9 mouse cellular contexts compared by ENCODE assay signal in the genomic region with DNA sequence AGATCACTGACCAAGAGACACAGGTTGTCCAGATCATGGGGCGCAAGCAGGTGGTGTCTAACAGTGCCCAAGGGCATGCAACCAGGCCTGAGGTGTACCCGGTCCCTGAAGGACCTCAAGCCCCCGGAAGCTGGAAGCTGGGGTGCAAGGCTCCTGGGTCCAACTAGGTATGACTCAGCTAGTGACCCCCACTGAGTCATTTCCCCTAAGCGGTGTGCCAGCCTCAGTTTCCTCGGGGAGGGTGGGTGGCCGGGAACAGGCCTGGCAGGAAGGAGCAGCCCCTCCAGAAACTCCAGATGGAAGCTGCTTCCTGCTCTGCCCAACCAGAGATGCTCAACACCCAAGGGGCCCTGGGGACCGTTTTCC. TPM values are rescaled to one million over a fixed set of nuclear protein-coding genes. Genes with fewer than 3 reads are reported as not detected.
A peak's percentile ranks its signal among the peaks of the same experiment; 100 is the strongest.
DNase-seq lines count a peak whose midpoint lies in the region; ATAC-seq and TF ChIP-seq lines count a peak whose summit lies in the region.
"Had no signal": no experiment of that assay in that cellular context is flagged by ENCODE, and none has a peak within 500 bp of the region (broad histone marks: within the 10 kb centered on the region; RNA-seq: fewer than 3 reads in every experiment).

No protein-coding gene starts in this region.

- H3K27ac ChIP-seq in heart, embryonic 10.5 days, result peak overlapping the region; percentile 74
- no peak overlapping the region for H3K27ac ChIP-seq in midbrain, embryonic 13.5 days
- H3K27ac ChIP-seq in midbrain, postnatal 0 days (ENCODE audit: low read depth, low read length), result no peak overlapping the region
- H3K27ac ChIP-seq in intestine, postnatal 0 days (ENCODE audit: low read depth, low read length), result no peak overlapping the region
- no peak overlapping the region for H3K27ac ChIP-seq in stomach, embryonic 14.5 days (ENCODE audit: low read length)
- H3K27ac ChIP-seq in forebrain, embryonic 12.5 days, result no peak overlapping the region

- no peak for ATAC-seq in midbrain, embryonic 13.5 days
- no peak for ATAC-seq in midbrain, postnatal 0 days (ENCODE audit: low FRiP score)
- ATAC-seq in intestine, postnatal 0 days, result no peak
- no peak for ATAC-seq in stomach, embryonic 14.5 days (ENCODE audit: insufficient number of reproducible peaks, insufficient read depth, low FRiP score, low read depth)
- ATAC-seq in forebrain, embryonic 12.5 days (ENCODE audit: low FRiP score), result no peak

- H3K27me3 ChIP-seq in heart, embryonic 10.5 days (ENCODE audit: insufficient read depth, poor library complexity, severe bottlenecking), result peaks cover 14% of the 10 kb centered on the region
- H3K27me3 ChIP-seq in midbrain, embryonic 13.5 days, result peaks cover 60% of the 10 kb centered on the region
- peaks cover 18% of the 10 kb centered on the region for H3K27me3 ChIP-seq in midbrain, postnatal 0 days (ENCODE audit: insufficient read depth, low read length)
- H3K27me3 ChIP-seq in intestine, postnatal 0 days (replicated peaks; ENCODE audit: control insufficient read depth, insufficient read depth, low read length), result no peaks in the 10 kb centered on the region
- H3K27me3 ChIP-seq in stomach, embryonic 14.5 days (ENCODE audit: control insufficient read depth, insufficient read depth, low read length), result no peaks in the 10 kb centered on the region
- peaks cover 72% of the 10 kb centered on the region for H3K27me3 ChIP-seq in forebrain, embryonic 12.5 days

- H3K9ac ChIP-seq in midbrain, embryonic 13.5 days (replicated peaks), result no peak overlapping the region
- H3K9ac ChIP-seq in midbrain, postnatal 0 days (replicated peaks; ENCODE audit: low read length, poor library complexity, severe bottlenecking), result no peak overlapping the region
- H3K9ac ChIP-seq in intestine, postnatal 0 days (ENCODE audit: low read depth, low read length), result no peak overlapping the region
- H3K9ac ChIP-seq in stomach, embryonic 14.5 days (replicated peaks; ENCODE audit: low read depth, low read length), result no peak overlapping the region
- no peak overlapping the region for H3K9ac ChIP-seq in forebrain, embryonic 12.5 days

- WGBS in heart, embryonic 10.5 days, result 63% methylated on average over 7 of the region's 7 CpGs
- 82% methylated on average over 7 of the region's 7 CpGs for WGBS in midbrain, embryonic 13.5 days
- 83% methylated on average over 7 of the region's 7 CpGs for WGBS in midbrain, postnatal 0 days
- WGBS in intestine, postnatal 0 days, result 63% methylated on average over 7 of the region's 7 CpGs
- WGBS in stomach, embryonic 14.5 days, result 78% methylated on average over 7 of the region's 7 CpGs
- 81% methylated on average over 7 of the region's 7 CpGs for WGBS in forebrain, embryonic 12.5 days

- H3K36me3 ChIP-seq in heart, embryonic 10.5 days, result 0 out of 2 replicates have a peak, but pooled peaks cover 8% of the 10 kb centered on the region
- H3K36me3 ChIP-seq in midbrain, embryonic 13.5 days, result no peaks in the 10 kb centered on the region
- no peaks in the 10 kb centered on the region for H3K36me3 ChIP-seq in midbrain, postnatal 0 days (ENCODE audit: insufficient read depth, low read length)
- H3K36me3 ChIP-seq in intestine, postnatal 0 days (ENCODE audit: control insufficient read depth, insufficient read depth), result no peaks in the 10 kb centered on the region
- no peaks in the 10 kb centered on the region for H3K36me3 ChIP-seq in stomach, embryonic 14.5 days (ENCODE audit: control insufficient read depth, insufficient read depth, low read length)
- H3K36me3 ChIP-seq in forebrain, embryonic 12.5 days (replicated peaks), result no peaks in the 10 kb centered on the region

- TF ChIP-seq CTCF in midbrain, postnatal 0 days (IDR thresholded peaks at IDR 0.05), result no peak
- no peak for TF ChIP-seq CTCF in intestine, postnatal 0 days (IDR thresholded peaks at IDR 0.05; ENCODE audit: low read depth)

- DNase-seq in heart, embryonic 10.5 days (ENCODE audit: low spot score), result no peak
- DNase-seq in heart, adult 18-20 months, result no peak
- no peak for DNase-seq in midbrain, postnatal 0 days (ENCODE audit: low spot score)
- DNase-seq in adrenal gland, adult (ENCODE audit: inconsistent age in 2 of 2, low spot score in 1 of 2), result no peak
- DNase-seq: right cerebral cortex, adult 18-20 months had no signal

- H3K4me1 ChIP-seq in heart, embryonic 10.5 days, result peaks cover 81% of the 10 kb centered on the region
- H3K4me1 ChIP-seq in midbrain, embryonic 13.5 days (replicated peaks), result peaks cover 54% of the 10 kb centered on the region
- peaks cover 14% of the 10 kb centered on the region for H3K4me1 ChIP-seq in midbrain, postnatal 0 days (ENCODE audit: insufficient read depth, low read length)
- peaks cover 6% of the 10 kb centered on the region for H3K4me1 ChIP-seq in intestine, postnatal 0 days (replicated peaks; ENCODE audit: control insufficient read depth, insufficient read depth, low read length)
- H3K4me1 ChIP-seq in stomach, embryonic 14.5 days (ENCODE audit: control insufficient read depth, insufficient read depth, low read length), result peaks cover 43% of the 10 kb centered on the region
- peaks cover 66% of the 10 kb centered on the region for H3K4me1 ChIP-seq in forebrain, embryonic 12.5 days

- H3K9me3 ChIP-seq in heart, embryonic 10.5 days, result no peaks in the 10 kb centered on the region
- no peaks in the 10 kb centered on the region for H3K9me3 ChIP-seq in midbrain, embryonic 13.5 days
- no peaks in the 10 kb centered on the region for H3K9me3 ChIP-seq in midbrain, postnatal 0 days (ENCODE audit: low read length)
- H3K9me3 ChIP-seq in intestine, postnatal 0 days (ENCODE audit: control insufficient read depth), result no peaks in the 10 kb centered on the region
- no peaks in the 10 kb centered on the region for H3K9me3 ChIP-seq in stomach, embryonic 14.5 days (ENCODE audit: control insufficient read depth, low read depth, low read length)
- H3K9me3 ChIP-seq in forebrain, embryonic 12.5 days, result no peaks in the 10 kb centered on the region

- peak overlapping the region; percentile 91 for H3K4me3 ChIP-seq in heart, embryonic 10.5 days
- H3K4me3 ChIP-seq in midbrain, embryonic 13.5 days (replicated peaks), result 0 out of 2 replicates have a peak overlapping the region, but pooled peaks have one; percentile 2
- H3K4me3 ChIP-seq in midbrain, postnatal 0 days (ENCODE audit: low read depth, low read length), result no peak overlapping the region
- no peak overlapping the region for H3K4me3 ChIP-seq in intestine, postnatal 0 days (ENCODE audit: low read depth, low read length)
- peak overlapping the region; percentile 84; the same call in 1 of the 2 replicates for H3K4me3 ChIP-seq in stomach, embryonic 14.5 days (ENCODE audit: low read depth, low read length)
- H3K4me3 ChIP-seq in forebrain, embryonic 12.5 days (replicated peaks), result no peak overlapping the region

- H3K4me2 ChIP-seq in midbrain, embryonic 13.5 days (replicated peaks), result no peak overlapping the region
- H3K4me2 ChIP-seq in midbrain, postnatal 0 days (ENCODE audit: low read depth, low read length, poor library complexity, severe bottlenecking), result no peak overlapping the region
- H3K4me2 ChIP-seq in intestine, postnatal 0 days (replicated peaks; ENCODE audit: low read depth), result peak overlapping the region; percentile 92
- peak overlapping the region; percentile 88 for H3K4me2 ChIP-seq in stomach, embryonic 14.5 days (replicated peaks; ENCODE audit: low read depth, low read length)
- H3K4me2 ChIP-seq in forebrain, embryonic 12.5 days, result no peak overlapping the region

RNA-seq across cellular contexts. Expression of gene Sh2b3, which starts 3.2 kb away (rescaled TPM):
- 15.3 and 18.2 TPM in 2 replicates for polyA plus RNA-seq in heart, embryonic 10.5 days (2016; fragmentation: Nextera tagmentation; extraction: Ambion mirVana)
- total RNA-seq in heart, adult 18-20 months (2021), result 10 to 100 TPM; 21.3 to 21.6 TPM
- 5.3 and 6.0 TPM in 2 replicates for polyA plus RNA-seq in midbrain, embryonic 13.5 days (2015; fragmentation: Nextera tagmentation; extraction: Ambion mirVana)
- 21.5 and 23.8 TPM in 2 replicates for total RNA-seq in midbrain, postnatal 0 days (2014; rRNA removed)
- 5.9 and 6.4 TPM in 2 replicates for polyA plus RNA-seq in midbrain, postnatal 0 days (2015; fragmentation: Nextera tagmentation; extraction: Ambion mirVana)
- 11.8 and 12.2 TPM in 2 replicates for polyA plus RNA-seq in intestine, postnatal 0 days (2015; fragmentation: Nextera tagmentation; extraction: Ambion mirVana)
- 15.4 and 17.2 TPM in 2 replicates for polyA plus RNA-seq in stomach, embryonic 14.5 days (2014; fragmentation: Nextera tagmentation; extraction: Ambion mirVana)
- polyA plus RNA-seq in forebrain, embryonic 12.5 days (2016; fragmentation: Nextera tagmentation; extraction: Ambion mirVana), result 7.1 and 7.4 TPM in 2 replicates

RNA-seq across cellular contexts. Expression of gene Pheta1, which starts 14.6 kb away (rescaled TPM):
- 20.1 and 32.4 TPM in 2 replicates for polyA plus RNA-seq in heart, embryonic 10.5 days (2016; fragmentation: Nextera tagmentation; extraction: Ambion mirVana)
- total RNA-seq in heart, adult 18-20 months (2021), result 1 to 10 TPM; 6.4 to 8.3 TPM
- 52.3 and 56.8 TPM in 2 replicates for polyA plus RNA-seq in midbrain, embryonic 13.5 days (2015; fragmentation: Nextera tagmentation; extraction: Ambion mirVana)
- 46.1 and 49.7 TPM in 2 replicates for total RNA-seq in midbrain, postnatal 0 days (2014; rRNA removed)
- polyA plus RNA-seq in midbrain, postnatal 0 days (2015; fragmentation: Nextera tagmentation; extraction: Ambion mirVana), result 29.8 and 33.1 TPM in 2 replicates
- polyA plus RNA-seq in intestine, postnatal 0 days (2015; fragmentation: Nextera tagmentation; extraction: Ambion mirVana), result 65.0 and 66.5 TPM in 2 replicates
- polyA plus RNA-seq in stomach, embryonic 14.5 days (2014; fragmentation: Nextera tagmentation; extraction: Ambion mirVana), result 17.6 and 17.8 TPM in 2 replicates
- 44.6 and 48.1 TPM in 2 replicates for polyA plus RNA-seq in forebrain, embryonic 12.5 days (2016; fragmentation: Nextera tagmentation; extraction: Ambion mirVana)

Comparison
In these comparisons a context has a peak if more than half of its experiments do, and no peak if none do; other contexts are left out.
1. H3K4me3 ChIP-seq: peak in heart, embryonic 10.5 days (single experiment), midbrain, embryonic 13.5 days (single experiment) and stomach, embryonic 14.5 days (single experiment); none in midbrain, postnatal 0 days (single experiment), intestine, postnatal 0 days (single experiment) and forebrain, embryonic 12.5 days (single experiment).
2. H3K4me2 ChIP-seq: peak in intestine, postnatal 0 days (single experiment) and stomach, embryonic 14.5 days (single experiment); none in midbrain, embryonic 13.5 days (single experiment), midbrain, postnatal 0 days (single experiment) and forebrain, embryonic 12.5 days (single experiment).